Mouse (Mus musculus) 416B (cell line): ENCODE measurements at regions not wholly inside any gene's neighbourhood (a gene's known extent, or its start where the extent isn't known, plus 50 kb on each side); places are given as distances from the start of the nearest gene placed in this dataset.

ENCODE experiments used
- DNase-seq: peaks from one replicate; pipeline ENCODE4 v3.0.0; 2011; ENCODE audit warnings: low read depth

DNA sequence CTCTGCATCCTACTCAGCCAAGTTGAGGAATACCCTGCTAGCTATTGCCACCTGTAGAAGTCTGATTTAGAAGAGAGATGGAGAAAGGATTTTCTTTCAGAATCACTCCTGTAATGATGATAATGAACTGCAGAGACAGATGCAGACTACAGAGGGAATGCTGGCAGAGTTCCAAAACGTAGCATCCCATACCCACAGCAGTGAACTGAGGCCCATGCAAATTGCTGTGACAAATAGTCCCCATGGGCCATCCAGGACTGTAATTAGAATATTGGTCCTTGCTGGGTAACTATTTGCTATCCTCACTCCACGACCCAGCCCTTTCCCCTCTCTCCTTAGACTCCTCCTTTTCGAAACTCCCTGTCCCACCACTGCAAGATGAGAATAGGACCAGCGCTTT is 463.5 kb upstream of the Map3k7 start:
- DNase-seq: no peak

DNA sequence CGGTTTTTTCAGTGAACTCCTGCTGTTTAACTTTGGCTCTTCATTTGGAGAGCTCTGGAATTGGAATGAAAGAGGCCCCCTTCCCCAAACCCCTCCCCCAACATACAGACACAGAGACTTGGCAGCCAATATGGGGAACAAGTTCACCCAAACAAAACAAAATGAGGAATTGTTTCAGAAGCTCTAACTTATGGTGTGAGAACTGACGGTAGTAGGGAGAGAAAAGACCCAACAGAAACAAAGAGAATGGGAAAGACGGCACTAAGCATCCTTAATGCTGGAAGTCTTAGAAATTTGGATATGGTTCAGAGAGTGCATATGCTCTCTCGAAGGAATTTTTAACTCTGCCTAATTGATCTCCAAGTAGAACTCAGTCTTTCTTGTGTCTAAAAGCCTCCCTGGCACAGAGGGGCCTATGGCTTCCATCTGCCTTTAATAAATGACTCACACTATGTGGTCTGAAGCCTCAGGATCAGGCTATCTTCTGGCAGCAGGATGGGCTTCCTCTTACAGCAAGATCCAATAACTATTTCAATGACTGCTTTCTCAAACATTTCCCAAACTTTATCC is 438.2 kb upstream of the Map3k7 start:
- no peak for DNase-seq

DNA sequence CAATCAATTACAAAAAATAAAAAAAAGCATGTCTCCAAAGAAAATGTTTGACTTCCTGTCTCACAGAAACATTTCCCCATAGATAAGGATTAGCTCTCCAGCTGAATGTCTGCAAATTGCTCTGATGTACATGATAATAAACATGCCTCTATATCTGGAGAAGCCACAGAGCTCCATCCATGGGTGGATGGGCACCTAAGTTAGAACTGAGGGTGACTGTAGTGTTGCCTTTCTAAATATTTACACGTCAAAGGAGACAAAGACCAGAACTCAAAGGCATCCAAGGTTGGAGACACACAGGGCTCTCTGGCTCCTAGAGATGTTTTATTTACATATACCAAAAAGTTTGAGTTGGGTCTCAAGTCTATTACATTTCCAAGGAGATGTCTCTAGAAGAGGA is 427.1 kb upstream of the Map3k7 start:
- DNase-seq: no peak

DNA sequence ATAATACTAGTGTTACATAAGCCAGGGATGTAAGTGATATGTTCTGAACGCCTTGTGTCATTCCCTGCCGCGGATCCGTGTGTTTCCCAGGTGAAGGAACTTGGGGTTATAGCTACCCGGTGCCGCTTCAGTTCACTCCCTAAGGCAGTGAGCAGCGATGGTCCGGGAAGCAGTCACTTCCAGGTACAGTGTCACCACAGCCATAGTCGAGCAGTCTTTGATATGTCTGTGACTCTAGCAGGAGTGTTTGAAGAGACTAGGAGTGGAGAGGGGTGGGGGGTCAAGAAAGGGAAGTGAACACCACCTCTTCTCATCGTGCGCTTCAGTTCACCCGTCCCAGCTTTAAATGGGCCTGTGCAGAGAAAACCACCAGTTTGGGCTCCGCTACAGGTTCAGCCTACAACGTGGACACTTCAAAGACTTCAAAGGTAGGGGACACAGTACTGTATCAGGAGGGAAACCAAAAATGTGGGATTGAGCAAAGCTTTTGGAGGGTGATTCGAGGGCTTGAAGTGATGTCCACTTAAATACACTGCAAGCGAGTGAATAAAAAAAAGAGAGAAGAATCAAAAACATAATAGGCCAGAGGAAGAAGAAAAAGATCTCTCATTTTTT is 410.0 kb upstream of the Map3k7 start:
- no peak for DNase-seq

DNA sequence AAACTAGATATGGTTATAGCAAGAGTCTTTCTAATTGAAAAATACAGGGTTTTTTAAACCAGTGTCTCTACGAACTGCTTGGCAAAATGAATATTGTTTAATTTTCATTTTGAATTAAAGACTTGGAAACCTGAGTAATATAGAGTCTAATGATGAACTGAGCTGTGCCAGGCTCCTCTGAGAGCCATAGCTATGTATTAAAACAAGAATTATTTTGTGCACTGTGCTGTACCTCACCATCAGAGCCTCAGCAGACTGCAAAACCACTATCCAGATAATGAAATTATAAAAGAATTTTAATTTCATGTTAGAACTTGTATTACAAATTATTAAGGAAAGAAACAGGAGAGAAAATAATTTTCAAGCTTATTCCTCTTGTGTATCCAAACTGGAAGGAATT is 408.8 kb upstream of the Map3k7 start:
- DNase-seq: no peak

DNA sequence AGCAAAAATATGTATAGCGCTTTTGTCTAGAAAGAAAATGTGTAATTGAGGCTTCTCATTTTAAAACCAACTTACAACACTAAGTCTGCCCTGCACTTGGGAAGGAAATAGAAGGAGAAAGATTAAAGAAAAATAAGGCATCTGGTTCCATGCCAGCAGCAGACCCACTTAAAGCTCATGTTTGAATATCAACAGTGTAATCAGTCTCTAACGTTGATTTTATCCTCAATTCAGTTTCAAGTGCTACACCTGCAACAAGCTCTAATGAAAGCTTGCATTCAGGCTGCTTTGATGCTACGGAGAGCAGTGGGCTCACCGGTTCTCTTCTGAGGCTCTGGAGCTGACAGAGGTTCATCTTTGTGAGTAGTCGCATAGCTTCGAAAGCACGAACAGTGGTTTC is 406.6 kb upstream of the Map3k7 start:
- no peak for DNase-seq

DNA sequence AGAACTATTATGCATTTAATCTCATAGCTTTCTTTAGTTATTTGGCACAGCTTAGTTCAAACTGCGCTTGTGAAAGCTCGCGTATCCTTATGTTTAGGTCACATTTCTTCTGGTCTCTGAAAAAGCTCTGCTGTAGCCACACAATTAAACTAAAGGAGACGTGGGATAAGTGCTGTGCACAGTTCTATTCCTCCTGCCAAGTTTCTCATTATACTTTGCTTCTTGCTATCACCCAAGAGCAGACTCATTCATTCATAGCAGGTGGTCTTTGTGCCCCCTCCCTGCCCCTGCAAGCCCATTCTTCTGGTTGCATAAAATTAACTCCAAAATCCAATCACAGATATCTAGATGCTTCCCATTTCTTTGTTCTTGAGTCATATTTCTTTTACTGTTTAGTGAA is 403.6 kb upstream of the Map3k7 start:
- DNase-seq: no peak

DNA sequence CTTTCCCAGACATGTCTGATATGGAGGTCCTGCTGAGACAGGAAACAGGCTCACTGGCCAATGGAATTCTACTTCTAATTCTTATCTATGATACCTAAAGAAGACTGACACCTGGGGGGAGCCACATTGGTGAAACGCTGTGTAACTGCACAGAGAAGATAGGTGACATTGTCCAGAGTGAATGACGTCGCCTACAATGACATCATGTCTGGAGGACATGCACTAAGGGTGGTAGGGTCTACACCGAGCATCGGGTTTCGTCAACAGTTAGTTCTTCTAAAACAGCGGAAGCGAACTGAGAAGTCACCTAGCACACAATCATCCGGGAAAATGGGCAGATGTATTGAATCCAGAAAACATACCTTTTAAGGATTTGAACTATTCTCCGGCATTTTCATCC is 402.7 kb upstream of the Map3k7 start:
- DNase-seq: no peak

DNA sequence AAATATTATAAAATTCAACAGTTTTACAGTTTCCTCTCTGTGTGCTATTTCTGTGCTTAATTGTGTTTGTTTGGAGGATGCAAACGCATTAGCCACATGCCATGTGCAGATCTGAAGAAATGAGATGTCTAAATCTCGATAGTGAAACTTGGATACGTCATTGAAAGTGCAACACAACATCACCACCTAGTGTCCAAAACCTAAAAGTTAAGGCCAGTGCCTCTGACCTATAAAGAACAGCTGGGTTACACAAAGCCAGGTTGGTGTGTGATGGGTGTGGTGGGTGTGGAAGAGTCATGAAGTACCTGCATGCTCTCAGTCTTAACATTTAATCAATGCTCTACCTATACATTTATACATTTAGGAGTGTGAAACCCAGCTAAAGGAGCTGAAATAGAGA is 402.1 kb upstream of the Map3k7 start:
- peak; percentile 58 for DNase-seq

DNA sequence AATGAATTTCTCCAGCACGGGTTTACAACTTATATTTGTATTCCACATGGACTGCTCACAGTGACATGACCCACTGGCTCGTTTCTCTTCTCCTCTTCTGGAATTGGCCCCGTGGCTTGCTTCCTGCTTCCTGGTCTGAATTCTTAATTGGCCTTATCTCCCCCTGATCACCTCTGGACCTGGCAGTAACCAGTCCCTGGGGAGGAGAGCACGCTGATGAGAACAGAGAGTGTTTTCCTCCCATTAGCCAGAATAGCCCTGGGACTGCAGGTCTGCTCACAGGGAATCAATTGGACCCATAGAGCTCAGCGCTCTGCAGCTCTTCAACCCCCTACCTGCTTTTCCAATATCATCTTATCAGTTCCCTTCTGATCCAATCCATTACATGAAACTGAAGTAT is 397.7 kb upstream of the Map3k7 start:
- no peak for DNase-seq

DNA sequence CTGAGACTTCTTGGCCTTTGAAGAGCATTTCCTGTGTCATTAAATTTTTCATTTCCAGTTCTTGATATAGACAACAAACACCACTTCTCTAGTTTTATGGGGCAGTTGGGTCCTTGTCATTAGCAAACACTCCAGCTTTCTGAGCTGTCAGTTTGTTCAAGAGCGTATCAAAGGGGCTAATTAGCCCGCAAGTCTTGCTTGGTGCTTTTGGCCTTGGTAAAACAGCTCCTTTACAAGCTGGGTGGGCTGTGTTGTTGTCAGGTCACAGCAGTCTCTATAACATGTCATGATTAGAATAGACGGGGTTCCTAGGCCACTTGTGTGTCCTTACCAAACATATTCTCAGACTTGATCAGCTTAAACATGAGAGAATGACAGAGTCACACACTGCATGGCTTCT is 397.1 kb upstream of the Map3k7 start:
- no peak for DNase-seq

DNA sequence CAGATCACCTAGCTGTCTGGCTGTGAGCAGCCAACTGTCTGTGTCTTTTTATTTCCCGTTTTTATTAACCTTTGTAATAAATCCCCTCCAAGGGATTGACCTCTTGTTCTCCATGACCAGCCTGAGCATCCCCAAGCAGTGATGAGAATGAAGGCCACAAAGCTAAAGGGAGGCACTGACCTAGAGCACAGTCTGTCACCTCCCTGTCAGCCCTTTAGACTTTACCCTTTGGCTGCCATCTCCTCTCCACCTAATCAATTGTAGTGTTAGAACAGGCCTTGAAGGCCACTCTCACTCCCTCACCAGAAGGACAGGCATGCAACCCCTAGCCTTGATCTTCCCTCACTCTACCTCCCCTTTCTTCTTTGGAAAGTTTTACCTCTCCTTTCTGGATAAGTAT is 394.2 kb upstream of the Map3k7 start:
- no peak for DNase-seq

DNA sequence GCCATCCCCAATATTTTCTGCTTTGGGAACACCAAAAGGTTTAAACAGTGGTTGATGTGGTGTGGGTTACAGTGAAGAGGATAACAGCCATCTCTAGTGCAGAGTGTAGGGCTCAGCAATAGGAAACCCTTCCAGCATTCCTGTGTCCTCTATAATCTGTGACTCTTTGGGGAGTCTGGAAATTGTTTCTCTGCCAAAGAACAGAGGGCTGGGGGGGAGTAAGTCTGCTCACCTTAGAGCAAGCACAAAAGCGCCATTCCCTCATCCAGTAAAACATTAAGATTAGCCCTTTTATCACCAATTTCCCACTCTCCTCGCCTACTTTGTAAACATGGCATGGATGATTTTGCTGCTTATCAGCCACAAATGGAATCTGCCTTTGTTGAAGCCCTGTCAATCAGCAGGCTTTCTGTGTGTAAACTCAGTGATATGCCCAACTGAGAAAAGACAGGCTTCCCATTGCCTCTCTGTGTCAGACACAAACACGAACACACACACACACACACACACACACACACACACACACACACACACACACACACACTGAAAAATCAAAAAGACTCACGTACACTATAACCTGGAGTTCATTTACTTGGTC is 386.8 kb upstream of the Map3k7 start:
- no peak for DNase-seq

DNA sequence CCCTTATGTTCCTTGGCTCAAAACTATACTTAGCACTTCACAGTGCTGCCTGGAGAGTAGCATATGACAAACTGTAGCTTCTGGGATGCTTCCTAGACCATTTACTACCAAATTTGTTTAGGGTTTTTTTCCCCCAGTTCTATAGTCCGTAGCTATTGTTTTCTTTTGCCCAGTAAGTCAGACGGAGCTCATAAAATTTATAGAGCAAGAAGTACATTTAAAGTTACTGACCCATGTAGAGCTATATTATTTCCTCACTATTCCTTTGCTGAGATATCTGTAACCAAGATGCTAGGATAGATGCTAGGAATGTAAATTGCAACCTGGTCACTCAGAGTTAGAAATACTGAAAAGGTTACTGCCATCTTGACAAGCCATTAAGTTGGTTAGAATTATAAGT is 380.4 kb upstream of the Map3k7 start:
- DNase-seq: no peak

DNA sequence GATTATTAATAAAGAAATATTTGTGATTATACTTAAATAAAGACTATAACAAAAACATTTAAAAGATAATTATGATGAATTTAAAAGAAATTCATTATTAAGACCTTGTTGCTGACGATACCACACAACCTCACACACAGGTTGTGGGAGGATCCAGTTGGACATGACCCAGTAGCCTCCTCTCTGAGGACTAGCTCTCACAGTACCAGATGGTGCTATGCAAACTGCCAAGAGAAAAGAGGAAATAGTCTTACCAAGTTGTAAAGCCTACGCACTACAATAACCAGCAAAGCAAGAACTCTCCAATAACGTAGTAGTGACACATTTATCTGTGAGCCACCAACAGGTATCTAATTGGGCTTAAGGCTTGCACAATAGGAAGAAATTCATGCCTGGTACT is 379.7 kb upstream of the Map3k7 start:
- DNase-seq: no peak

DNA sequence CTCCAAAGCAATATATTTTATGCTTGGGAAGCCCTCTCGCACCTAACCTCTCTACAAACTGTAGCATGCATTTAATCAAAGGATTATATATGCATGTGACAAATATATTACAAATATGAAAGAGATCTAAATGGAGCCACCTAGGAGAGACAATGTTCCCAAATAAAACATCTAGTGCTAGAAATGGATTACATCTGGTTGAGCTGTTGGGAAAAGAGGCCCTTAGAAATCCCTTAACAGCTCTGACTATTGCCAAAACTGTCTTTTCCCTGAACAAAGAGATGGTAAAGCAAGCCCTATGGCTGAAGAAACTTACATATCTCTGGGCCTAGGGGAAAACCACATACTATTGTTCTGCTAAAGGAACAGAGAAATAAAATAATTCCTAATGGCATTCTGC is 369.8 kb upstream of the Map3k7 start:
- no peak for DNase-seq

DNA sequence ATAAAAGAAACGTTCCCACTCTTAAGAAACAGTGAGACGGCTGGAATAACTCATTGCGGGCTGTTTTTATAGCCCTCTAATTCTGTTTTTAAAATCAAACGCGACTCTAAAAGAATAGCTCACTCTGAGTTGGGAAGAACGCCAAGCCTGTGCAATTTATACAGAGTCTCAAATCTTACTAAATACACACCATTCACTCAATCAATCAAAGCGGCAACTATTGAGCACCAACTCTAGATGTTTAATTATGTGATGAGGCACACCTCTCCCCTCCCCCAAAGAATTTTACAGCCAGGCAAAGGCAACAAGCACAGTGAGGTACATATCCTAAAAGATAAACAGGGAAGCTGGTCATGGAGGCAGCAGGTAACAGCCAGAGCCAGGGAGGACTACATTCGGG is 362.4 kb upstream of the Map3k7 start:
- no peak for DNase-seq

DNA sequence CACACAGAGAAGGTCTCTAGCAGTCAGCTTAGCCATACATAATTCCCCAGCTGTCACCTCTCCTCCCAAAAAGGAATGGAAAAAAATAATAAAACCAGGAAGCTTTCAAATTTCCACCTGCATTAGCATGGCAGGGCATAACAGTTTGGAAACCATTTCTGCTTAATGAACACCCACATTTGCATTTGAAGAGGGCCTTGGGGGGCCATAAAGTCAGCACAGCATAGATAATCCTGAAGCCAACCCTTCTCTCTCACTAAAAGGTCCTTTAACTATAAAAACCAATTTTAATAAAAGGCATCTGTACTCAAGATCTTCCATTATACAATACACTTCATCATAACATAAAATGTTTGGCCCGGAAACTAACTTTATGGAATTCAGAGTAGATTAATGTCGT is 360.1 kb upstream of the Map3k7 start:
- no peak for DNase-seq

DNA sequence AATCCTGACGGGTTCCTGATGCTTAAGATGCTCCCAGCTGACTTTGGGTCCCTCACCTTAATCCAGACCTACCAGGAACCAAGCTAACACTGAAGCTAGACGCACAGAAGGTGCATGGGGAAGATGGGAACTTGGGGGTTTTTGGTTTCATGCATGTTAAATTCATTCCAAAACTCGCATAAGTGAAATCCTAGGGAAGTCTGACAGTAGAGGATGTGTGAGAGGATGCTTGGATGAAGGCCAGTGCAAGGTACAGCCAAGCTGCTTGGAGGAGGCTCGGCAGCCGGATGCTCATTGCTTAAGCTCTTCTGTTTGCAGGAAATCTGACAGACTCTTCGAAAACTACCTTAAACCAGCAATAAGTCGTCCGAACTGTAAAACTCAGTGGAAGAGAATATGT is 355.1 kb upstream of the Map3k7 start:
- DNase-seq: no peak

DNA sequence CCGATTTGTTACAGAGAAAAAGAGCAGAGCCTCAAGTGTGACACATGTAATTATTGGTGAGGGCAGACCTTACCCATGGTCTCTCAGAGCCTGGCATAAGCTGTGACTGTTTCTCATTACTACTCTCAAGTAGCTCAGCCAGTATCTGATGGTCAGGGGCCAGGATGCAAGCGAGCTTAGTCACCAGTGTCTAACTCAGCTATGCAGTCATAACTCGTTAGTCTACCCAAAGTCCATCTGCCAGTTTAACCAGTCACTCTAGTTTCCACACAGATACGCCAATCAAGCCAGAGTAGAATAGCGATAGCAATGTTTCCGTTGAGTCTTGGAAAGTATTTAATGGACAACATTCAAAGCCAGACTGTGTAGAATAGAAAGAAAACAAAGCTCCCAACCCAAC is 354.3 kb upstream of the Map3k7 start:
- no peak for DNase-seq

DNA sequence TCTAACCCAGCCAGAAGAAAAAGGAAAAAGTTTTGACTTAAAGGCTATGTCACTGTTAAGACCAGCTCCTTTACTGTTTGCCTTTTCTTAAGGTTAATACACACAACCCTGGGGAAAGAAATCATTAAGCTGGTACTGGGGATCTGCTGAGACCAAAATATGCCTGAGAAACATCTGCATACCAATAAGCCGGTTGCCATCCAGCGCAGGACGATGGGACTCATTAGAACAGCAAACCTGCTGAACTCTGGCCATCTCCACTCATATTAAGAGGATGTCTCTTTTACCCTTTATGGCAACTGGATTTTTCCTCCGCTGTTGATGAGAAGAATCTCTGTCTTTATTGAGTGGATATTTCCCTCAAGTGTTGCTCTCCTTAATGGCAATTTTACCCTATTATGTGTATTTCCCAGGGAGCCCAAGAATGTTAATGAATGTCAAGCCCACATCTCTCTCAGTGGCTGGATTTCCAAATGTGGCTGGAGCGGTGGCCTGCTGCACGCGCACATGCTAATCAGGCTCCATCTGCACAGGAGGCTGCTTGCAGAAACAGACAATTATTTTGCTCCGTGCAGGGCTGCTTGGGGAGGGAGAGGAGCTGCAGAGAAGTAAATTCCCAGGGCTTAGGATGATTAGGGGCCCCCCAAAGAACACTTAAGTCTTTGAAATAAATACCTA is 351.6 kb upstream of the Map3k7 start:
- no peak for DNase-seq

DNA sequence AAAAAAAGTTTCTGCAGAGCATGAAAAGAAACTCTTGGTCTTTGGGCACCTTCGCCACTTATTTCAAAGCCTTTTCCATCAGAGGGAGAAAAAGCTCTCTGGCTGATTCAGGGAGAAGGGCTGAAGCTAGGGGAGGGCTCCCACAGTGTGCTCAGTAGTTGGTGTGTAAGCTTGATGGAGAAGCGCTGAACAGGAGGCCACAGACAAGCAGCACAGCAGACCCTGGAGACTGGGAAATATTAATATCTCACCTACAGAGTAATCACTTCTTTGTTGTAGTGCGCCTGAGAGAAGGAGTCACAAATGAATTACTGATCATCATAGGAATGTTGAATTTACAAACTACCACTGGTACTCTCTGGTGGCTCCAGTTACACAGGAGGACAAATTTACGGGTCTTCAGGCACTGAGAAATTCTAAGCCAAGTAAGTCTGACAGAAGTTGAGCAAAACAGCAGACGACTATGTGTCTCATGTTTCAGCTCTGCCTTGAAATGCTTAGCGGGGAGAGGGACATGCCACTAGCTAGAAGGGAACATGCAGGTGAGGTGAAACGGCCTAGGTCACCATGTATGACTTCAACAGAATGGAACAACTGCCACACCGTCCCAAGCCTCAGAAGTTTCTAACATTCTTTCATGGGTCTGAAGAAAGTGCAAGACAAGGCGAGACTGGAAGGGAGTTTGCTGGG is 350.9 kb upstream of the Map3k7 start:
- no peak for DNase-seq

DNA sequence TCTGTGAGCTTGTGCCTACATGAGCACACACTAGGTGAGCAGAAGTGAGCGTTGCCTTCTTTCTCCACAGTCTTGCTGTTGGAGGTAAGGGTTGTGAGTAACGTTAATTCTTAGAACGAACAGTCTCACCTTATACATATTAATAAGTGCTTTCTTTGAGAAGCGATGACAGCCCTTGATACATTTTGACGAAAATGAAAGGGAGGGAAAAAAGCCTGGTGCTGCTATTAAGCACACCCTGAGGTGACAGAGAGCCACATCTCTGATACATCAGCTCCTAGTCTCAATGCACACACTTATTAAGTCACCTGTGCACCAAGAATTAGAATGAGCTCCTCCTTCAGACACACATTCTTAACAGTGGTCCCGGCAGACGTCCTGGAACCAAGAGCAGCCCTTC is 346.3 kb upstream of the Map3k7 start:
- no peak for DNase-seq
